Mouse (Mus musculus) kidney, embryonic 16.5 days (tissue): ENCODE measurements around the gene Rai14. TPM values are rescaled to one million over a fixed set of nuclear protein-coding genes. Genes with fewer than 3 reads are reported as not detected.

Experiments used
- polyA plus RNA-seq: library from polyadenylated mRNA; unstranded; fragments of >200 nt; fragmentation: Nextera tagmentation; extraction: Ambion mirVana; gene quantifications from 2 replicates; pipeline ENCODE4 v1.2.1, GENCODE M21; 2015

The Rai14 gene
- polyA plus RNA-seq, 1 experiment from 2014 or later, result 60.6 TPM

Other genes starting within 250 kb of the Rai14 start
- gene Dnajc21, start 244.1 kb downstream of the Rai14 start, polyA plus RNA-seq, result 7.8 and 9.1 TPM in 2 replicates
- gene Brix1, start 228.7 kb downstream of the Rai14 start, polyA plus RNA-seq, result 92.1 and 93.4 TPM in 2 replicates
- gene Rad1, start 228.6 kb downstream of the Rai14 start, polyA plus RNA-seq, result 26.8 and 33.7 TPM in 2 replicates
- not detected in 2 replicates for gene Ttc23l, start 156.0 kb downstream of the Rai14 start, polyA plus RNA-seq
- 12.3 and 15.1 TPM in 2 replicates for gene C1qtnf3, start 237.7 kb upstream of the Rai14 start, polyA plus RNA-seq